Mouse (Mus musculus) kidney, adult 9 months (tissue): ENCODE results near the gene Zfp994.
"Not testable (repeated sequence)": the region's sequence is repeated elsewhere in the genome, so short reads cannot be mapped to it uniquely, and the experiment has no call there.

Source experiments
- DNase-seq: peaks from one replicate; pipeline ENCODE4 v3.0.0; 2022

Zfp994 gene

GRCm38 (mm10) chr17:22225422-22226012 lies at the start of gene Zfp994:
TSS of gene Zfp994 (minus strand) at chr17:22225616.
- peak; percentile 99 for DNase-seq

GRCm38 (mm10) chr17:22230701-22231100 lies 5.3 kb upstream of the Zfp994 start:
- DNase-seq: not testable (repeated sequence)

- DNase-seq: not testable (repeated sequence)
Observed at GRCm38 (mm10) chr17:22225015-22225414, 401 bp downstream of the Zfp994 start.

GRCm38 (mm10) chr17:22165722-22166294 lies 59.6 kb downstream of the Zfp994 start, which contains the start of gene Zfp947:
TSS of gene Zfp947 (minus strand) at chr17:22166190.
- DNase-seq: peak; percentile 81

GRCm38 (mm10) chr17:22165304-22165703 lies 60.1 kb downstream of the Zfp994 start:
- DNase-seq: not testable (repeated sequence)

GRCm38 (mm10) chr17:22153951-22154350 lies 71.5 kb downstream of the Zfp994 start:
- DNase-seq: not testable (repeated sequence)
